13 mouse cellular contexts compared by ENCODE assay signal in the genomic region with DNA sequence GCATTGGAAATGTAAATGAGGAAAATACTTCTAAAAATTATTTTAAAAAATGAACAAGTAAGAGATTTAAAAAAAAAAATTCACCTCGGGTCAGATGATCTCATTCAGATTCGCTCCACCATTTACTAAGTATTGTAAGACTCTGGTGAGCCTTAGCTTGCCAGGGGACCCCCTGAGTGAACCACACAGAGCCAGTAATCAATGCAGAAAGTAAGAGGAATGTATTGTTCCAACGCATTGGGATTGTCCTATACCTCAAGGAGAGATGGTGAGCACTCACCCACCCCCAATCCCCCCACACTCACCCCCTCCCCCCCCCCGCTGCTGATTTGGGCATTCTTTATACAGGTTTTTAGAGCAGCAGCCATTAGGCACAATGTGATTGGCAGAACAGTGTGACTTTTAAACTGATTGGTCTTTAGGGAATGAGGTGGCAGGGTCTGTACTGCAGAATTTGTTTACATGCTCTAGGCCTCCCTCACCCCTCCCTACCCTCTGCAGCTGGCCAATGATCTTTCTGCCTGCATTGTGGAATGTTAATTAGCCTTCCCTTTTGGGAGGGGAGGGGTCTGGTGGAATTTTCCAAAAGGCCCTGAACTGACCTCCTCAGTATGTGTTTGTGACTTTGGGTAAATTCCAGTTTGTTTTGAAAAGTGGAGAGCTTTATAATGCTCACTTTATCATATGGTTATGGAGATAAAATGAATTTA.
A peak's percentile ranks its signal among the peaks of the same experiment; 100 is the strongest.
DNase-seq lines count a peak whose midpoint lies in the region; ATAC-seq and TF ChIP-seq lines count a peak whose summit lies in the region.
"Had no signal": no experiment of that assay in that cellular context is flagged by ENCODE, and none has a peak within 500 bp of the region (broad histone marks: within the 10 kb centered on the region; RNA-seq: fewer than 3 reads in every experiment).

No protein-coding gene starts in this region.

- H3K9ac ChIP-seq in kidney, postnatal 0 days (ENCODE audit: low read depth, low read length): no peak overlapping the region
- H3K9ac ChIP-seq in heart, embryonic 12.5 days: no peak overlapping the region
- H3K9ac ChIP-seq: limb, embryonic 15.5 days had no signal

- H3K36me3 ChIP-seq in kidney, postnatal 0 days (ENCODE audit: insufficient read depth, low read length): no peaks in the 10 kb centered on the region
- no peaks in the 10 kb centered on the region for H3K36me3 ChIP-seq in kidney, adult 2 months (ENCODE audit: control insufficient read depth, insufficient read depth, low read length)
- no peaks in the 10 kb centered on the region for H3K36me3 ChIP-seq in heart, embryonic 12.5 days
- H3K36me3 ChIP-seq: limb, embryonic 15.5 days had no signal

- DNase-seq in kidney, postnatal 0 days (ENCODE audit: low spot score): peak; percentile 53
- DNase-seq in kidney, adult 2 months: no peak
- DNase-seq in retina, postnatal 1 day: peak; percentile 11
- no peak for DNase-seq in retina, embryonic 14.5 days (ENCODE audit: low spot score)
- DNase-seq in embryo, embryonic 11 days: peak; percentile 6
- DNase-seq in natural killer cell, adult 2 months (ENCODE audit: low spot score in 2 of 2): no peak
- DNase-seq: adrenal gland, postnatal 36 days; heart, postnatal 36 days; lung, postnatal 36 days; right cerebral cortex, postnatal 25 days; thymus, postnatal 25 days had no signal

- H3K4me3 ChIP-seq in kidney, postnatal 0 days (replicated peaks; ENCODE audit: low read depth, low read length): no peak overlapping the region
- no peak overlapping the region for H3K4me3 ChIP-seq in kidney, adult 2 months (ENCODE audit: insufficient read depth, low read depth, low read length)
- H3K4me3 ChIP-seq in heart, embryonic 12.5 days: no peak overlapping the region
- H3K4me3 ChIP-seq: limb, embryonic 15.5 days had no signal

- WGBS in kidney, postnatal 0 days: 68% methylated on average over 3 of the region's 4 CpGs
- 45% methylated on average over 4 of the region's 4 CpGs for WGBS in kidney, adult 2 months
- WGBS in heart, embryonic 12.5 days: 57% methylated on average over 3 of the region's 4 CpGs

- no peak for TF ChIP-seq POLR2A in kidney, adult 2 months (IDR thresholded peaks at IDR 0.05; ENCODE audit: low read depth, low read length)

- TF ChIP-seq CTCF in kidney, postnatal 0 days (IDR thresholded peaks at IDR 0.05; ENCODE audit: low read depth): no peak
- TF ChIP-seq CTCF in kidney, adult 2 months (conservative IDR thresholded peaks at IDR 0.05; ENCODE audit: insufficient read depth, insufficient read length, low read depth, low read length): no peak

- no peaks in the 10 kb centered on the region for H3K9me3 ChIP-seq in kidney, postnatal 0 days (replicated peaks; ENCODE audit: low read length)
- H3K9me3 ChIP-seq in heart, embryonic 12.5 days (replicated peaks): no peaks in the 10 kb centered on the region
- H3K9me3 ChIP-seq: limb, embryonic 15.5 days had no signal

- H3K27me3 ChIP-seq in kidney, postnatal 0 days (ENCODE audit: insufficient read depth, low read length): no peaks in the 10 kb centered on the region
- H3K27me3 ChIP-seq in kidney, adult 2 months (replicated peaks; ENCODE audit: control insufficient read depth, insufficient read depth, low read length): no peaks in the 10 kb centered on the region
- H3K27me3 ChIP-seq in heart, embryonic 12.5 days (replicated peaks): no peaks in the 10 kb centered on the region
- H3K27me3 ChIP-seq: limb, embryonic 15.5 days had no signal

- H3K4me1 ChIP-seq in kidney, postnatal 0 days (replicated peaks; ENCODE audit: insufficient read depth, low read length): no peaks in the 10 kb centered on the region
- no peaks in the 10 kb centered on the region for H3K4me1 ChIP-seq in kidney, adult 2 months (ENCODE audit: control insufficient read depth, insufficient read depth, low read length)
- no peaks in the 10 kb centered on the region for H3K4me1 ChIP-seq in heart, embryonic 12.5 days (replicated peaks)
- H3K4me1 ChIP-seq: limb, embryonic 15.5 days had no signal

- no peak overlapping the region for H3K4me2 ChIP-seq in kidney, postnatal 0 days (ENCODE audit: low read length)
- H3K4me2 ChIP-seq in heart, embryonic 12.5 days: no peak overlapping the region
- H3K4me2 ChIP-seq: limb, embryonic 15.5 days had no signal

- ATAC-seq in kidney, postnatal 0 days (replicated peaks; ENCODE audit: low FRiP score, low read depth): peak; percentile 61; the same call in 1 of the 2 replicates
- no peak for ATAC-seq in heart, embryonic 12.5 days (ENCODE audit: insufficient number of reproducible peaks, low FRiP score)

- no peak overlapping the region for H3K27ac ChIP-seq in kidney, postnatal 0 days
- H3K27ac ChIP-seq in kidney, adult 2 months (ENCODE audit: insufficient read depth, low read depth, low read length): no peak overlapping the region
- no peak overlapping the region for H3K27ac ChIP-seq in heart, embryonic 12.5 days (ENCODE audit: poor library complexity, severe bottlenecking)
- H3K27ac ChIP-seq: limb, embryonic 15.5 days had no signal

Comparison
In these comparisons a context has a peak if more than half of its experiments do, and no peak if none do; other contexts are left out.
1. DNase-seq: peak in kidney, postnatal 0 days (single experiment), retina, postnatal 1 day (single experiment) and embryo, embryonic 11 days (single experiment); none in kidney, adult 2 months (single experiment), retina, embryonic 14.5 days (single experiment) and natural killer cell, adult 2 months (0 of 2).